Mouse (Mus musculus) embryonic fibroblast, embryonic 13.5 days (primary cell): ENCODE measurements around the gene Mrps23.

Experiments
- CTCF ChIP-seq: IDR thresholded peaks from 2 replicates; pipeline ENCODE4 v1.5.1; 2011; ENCODE audit warnings: mild to moderate bottlenecking, control low read depth, low read length, moderate library complexity, borderline replicate concordance; ENCODE audit not compliant: insufficient read depth
- POLR2A ChIP-seq: IDR thresholded peaks from 2 replicates; pipeline ENCODE4 v1.6.1; 2011; ENCODE audit warnings: low read depth, mild to moderate bottlenecking, control low read depth, low read length, moderate library complexity

- TF ChIP-seq CTCF, result no peak
- TF ChIP-seq POLR2A, result no peak
Measured at GRCm38 (mm10) chr11:88240275-88240674, 36.1 kb downstream of the Mrps23 start.
